Mouse (Mus musculus) neural tube, embryonic 10.5 days (tissue): ENCODE measurements at regions not wholly inside any gene's neighbourhood (a gene's known extent, or its start where the extent isn't known, plus 50 kb on each side); places are given as distances from the start of the nearest gene placed in this dataset.
"Not testable (repeated sequence)": the region's sequence is repeated elsewhere in the genome, so short reads cannot be mapped to it uniquely, and the experiment has no call there.

Source experiments
- DNase-seq: peaks from one replicate; pipeline ENCODE4 v3.0.0-alpha.2; 2017; ENCODE audit warnings: low spot score; ENCODE audit errors: extremely low spot score

GRCm38 (mm10) chr14:86599511-86599910, 541.5 kb downstream of the Diaph3 start:
- DNase-seq = no peak

DNA sequence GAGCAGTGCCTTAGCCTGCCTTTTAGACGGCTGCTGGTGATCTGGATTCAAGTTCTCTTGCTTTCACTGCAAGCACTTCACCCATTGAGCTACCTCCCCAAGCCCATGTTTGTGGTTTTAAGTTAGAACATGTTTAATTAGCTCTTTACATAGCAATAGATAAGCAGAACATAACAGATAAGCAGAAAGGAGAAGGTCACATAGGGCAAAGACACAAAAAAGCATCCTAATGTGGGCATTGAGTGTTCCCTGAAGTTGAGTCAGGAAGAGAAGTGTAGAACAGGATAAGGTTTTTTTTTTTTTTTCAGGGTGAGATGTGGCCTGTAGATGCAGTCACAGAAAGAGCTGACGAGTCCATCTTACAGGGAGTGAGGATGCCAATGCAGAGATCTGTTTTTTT, 552.5 kb downstream of the Diaph3 start:
- no peak for DNase-seq

DNA sequence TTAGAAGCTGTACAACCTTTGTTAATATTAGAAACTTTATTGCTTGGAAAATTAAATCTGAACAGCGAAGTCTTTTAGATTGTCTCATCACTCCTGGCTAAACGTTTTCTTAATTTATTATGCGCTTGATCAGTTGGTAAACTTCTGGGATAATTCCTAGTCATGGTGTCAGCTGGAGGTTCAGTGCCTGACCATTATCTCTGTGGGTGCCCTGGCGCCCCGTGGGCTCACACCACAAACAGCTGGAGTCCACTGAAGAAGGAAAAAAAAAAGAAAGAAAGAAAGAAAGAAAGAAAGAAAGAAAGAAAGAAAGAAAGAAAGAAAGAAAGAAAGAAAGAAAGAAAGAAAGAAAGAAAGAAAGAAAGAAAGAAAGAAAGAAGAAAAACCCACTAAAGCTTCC, 555.1 kb downstream of the Diaph3 start:
- DNase-seq = not testable (repeated sequence)

DNA sequence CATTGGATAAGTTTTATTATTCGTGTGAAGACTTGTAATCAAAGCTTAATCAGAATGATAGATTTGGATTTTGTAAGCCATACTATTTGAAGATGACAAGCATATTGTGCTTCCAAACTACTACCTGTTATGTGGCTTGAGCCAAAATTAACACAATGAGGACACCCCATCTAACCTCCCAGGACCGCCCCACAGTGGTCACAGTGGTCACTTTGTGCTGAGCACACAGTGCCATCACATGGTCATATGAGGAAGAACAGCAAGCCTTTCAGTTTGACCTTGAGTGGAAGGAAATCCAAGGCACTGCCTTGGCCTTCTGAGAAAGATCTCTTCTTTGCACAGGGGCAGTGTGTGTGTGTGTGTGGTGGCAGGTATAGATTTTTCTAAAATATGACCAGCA, 578.3 kb downstream of the Diaph3 start:
- DNase-seq = peak; percentile 21

- no peak for DNase-seq
Observed at GRCm38 (mm10) chr14:86537992-86538391, 603.0 kb downstream of the Diaph3 start.

DNA sequence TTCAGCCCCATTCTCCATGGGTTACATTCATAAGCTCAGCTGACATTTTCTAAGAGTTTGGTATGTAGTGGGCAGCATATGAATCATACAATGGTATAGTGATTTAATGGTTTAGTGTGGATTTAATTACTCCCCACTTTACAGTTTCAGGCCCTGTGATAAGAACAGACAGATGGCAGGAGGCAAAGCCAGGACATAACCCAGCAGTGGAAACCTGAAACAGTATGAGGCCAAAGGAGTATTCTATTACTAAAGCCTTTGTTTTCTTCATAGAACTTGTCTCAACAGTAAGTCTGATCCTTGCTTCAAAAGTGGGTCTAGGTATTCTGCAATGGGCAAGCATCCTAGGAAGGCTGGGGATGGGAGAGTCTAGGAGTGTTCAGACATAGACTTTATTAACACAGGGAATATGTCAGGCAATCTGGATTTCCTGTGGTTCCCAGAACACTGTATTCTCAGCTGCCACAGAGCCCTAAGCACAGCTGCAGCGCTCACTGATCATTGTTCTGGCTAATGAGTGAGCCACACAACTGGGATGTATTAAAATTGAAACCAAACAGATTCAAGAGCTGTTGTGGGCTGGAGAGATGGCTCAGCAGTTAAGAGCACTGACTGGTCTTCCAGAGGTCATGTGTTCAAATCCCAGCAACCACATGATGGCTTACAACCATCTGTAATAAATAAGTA, 604.6 kb downstream of the Diaph3 start:
- DNase-seq = no peak

- no peak for DNase-seq
Observed at GRCm38 (mm10) chr14:86510408-86510807, 630.6 kb downstream of the Diaph3 start.

GRCm38 (mm10) chr14:86509686-86510085, 631.3 kb downstream of the Diaph3 start:
- DNase-seq = no peak

DNA sequence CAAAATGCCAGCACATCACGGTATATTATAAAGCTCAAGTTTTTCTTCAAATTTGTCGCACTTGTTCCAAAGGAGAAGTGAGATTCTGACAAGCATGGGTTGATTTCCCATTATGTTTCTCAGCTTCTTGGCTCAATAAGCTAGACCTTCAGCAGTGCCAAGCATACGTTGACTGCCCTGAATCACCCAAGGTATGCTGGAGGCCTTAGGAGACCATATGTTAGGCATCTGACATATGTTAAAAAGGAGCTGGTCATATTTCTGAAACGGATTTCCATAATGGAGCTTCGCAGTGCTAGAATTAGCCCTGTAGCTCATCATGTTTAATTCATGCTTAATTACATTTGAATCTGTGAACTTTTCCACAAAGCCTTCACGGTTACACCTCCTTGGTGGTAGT, 634.7 kb downstream of the Diaph3 start:
- no peak for DNase-seq

DNA sequence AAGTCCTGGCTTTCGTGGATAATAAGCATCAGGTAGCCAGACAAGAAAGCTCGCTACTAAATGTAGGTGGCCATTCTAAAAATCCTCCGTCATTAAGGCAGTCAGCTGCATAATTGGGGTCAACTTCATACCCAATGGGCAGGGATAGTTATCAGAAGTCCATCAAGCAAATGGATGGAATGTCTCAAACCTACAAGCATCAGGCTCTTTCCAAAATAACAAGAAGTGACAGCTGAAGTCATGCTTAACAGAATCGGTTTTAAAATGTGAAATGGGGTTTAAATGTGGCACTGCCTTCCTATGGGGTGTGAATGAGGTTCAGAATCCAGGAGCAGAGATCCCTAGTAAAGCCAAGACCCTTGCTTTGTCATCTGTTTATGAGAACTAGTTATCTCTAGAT, 650.2 kb downstream of the Diaph3 start:
- no peak for DNase-seq

DNA sequence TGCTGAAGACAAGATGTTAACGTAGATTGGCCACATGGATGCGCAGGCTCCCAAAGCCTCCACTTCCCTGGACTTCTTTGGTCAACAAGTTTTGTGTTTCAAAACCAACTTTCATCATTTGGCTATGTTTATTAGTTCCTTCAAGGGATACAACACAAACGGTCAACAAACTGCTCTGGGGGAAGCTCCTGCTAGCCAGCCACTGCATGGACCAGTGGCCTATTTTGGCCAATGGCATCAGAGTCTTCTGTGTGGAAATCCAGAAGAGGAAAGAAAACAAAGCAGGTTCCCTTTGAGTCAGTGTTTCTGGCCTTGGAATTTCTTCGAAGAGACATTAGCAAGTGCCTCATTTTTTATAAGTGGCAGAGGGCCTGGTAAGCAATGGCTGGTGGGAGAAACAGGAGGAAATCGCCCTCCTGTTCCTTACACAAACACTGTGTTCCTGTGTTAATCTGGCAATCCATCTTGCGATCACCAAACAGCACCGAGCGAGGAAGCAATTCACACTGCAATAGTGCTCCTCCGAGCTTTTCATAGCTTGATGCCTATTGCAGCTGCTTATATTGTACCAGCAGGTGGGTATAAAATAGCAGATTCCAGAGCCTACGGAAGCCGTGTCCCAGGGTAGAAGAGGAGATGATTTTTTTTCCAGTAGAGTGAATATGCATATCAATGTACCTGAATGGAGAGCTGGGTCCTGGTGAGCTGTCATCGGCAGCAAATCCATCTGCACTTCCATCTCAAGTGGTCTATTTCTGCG, 651.0 kb downstream of the Diaph3 start:
- DNase-seq = no peak

DNA sequence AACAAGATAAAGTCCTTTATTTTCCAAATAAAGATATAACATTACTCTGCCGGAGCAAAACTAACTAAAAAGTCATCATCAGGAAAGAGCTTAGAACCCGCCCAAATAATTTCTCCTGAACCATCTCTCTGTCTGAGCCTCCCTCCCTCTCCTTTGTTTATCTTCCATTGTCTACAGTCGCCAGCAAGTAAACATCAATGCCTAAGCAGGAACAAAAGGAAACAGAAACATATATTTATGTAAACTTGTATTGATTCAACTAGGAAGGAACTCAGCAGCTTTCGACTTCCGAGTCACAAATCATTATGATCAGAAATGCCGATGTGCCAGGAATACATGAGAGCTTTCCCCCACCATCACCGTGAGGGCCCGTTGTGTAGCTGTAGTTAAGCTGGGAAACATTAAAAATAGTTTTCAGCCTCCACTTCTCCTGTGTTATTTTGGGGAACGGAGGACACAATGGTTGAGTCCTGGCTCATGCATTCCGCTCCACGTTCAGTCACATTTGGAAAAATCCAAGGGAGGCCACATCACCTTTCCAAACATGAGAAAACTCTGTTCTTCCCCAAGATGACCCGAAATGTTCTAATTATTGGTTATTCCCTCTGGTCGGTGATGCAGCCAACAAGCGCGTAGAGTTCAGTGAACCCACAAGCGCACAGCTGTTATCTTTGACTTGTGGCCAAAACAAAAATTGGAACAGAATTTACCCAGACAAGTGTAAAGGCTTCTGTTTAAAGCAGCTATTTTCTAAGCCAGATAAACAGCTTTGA, 651.8 kb downstream of the Diaph3 start:
- DNase-seq = no peak

DNA sequence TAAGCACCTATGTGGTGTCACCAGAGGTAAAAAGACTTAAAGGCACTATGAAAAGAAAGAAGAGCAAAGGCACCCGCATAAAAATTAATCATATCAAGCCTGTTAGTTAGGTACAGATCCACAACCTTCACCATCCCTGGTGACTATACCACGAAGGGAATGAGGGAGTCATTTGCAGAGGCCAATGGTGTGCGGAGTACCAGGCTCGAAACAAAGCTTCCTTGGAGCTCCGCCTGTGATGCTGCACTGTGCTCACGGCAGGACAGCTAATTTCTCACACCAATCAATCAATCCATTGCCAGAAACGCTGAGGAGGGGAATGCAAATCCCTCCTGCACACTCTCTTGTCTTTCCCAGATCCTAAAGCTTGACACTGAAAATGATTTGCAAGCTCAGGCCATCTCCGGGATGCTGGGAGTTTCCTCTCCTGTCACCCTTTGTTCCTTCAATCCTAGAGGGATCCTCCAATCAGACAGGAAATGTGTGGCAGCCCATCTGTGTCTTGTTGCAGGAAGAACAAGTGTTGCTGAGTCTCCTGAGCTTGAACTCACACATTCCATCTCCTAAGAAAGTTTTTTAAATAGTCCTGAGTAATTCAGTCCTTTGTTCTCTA, 653.6 kb downstream of the Diaph3 start:
- DNase-seq = no peak

GRCm38 (mm10) chr14:86484247-86484646, 656.8 kb downstream of the Diaph3 start:
- DNase-seq = no peak

DNA sequence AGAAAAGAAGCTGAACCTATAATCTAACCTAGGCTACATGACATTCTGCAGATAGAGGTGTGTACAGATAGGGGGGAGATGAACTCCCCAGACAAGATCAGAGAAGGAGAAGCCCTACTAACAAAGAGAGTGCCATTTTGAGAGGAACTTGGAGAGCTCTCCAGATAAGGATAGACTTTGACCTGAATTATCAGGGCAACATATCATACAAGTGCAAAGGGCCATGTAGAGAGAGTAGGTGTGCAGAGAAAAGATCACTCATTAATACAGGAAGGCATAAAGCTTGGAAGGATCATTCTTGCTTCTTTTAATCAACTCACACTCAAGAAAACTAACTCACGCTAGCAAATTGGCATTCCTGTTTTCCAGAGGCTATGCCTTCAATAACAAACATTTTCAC, 667.4 kb downstream of the Diaph3 start:
- DNase-seq = no peak

DNA sequence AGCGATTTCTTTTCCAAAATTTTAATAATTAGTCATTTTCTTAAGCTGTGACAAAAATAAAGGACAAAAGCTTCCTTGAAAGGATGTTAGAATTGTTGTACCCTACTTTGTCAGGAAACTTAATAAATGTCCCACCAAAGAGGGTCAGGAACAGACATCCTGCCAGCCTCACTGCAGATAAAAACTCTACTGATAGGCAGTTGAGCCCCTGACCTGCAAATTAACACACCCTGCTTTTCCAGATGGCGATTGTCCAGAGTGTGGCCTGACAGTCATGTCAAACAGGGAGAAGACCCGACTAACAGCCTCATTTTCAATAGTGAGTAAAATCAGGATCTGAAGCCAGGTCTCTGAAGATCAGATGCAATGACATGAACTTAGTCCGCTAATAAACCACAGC, 670.6 kb downstream of the Diaph3 start:
- no peak for DNase-seq

- DNase-seq = no peak
Observed at GRCm38 (mm10) chr14:86467886-86468463, 673.1 kb downstream of the Diaph3 start.

DNA sequence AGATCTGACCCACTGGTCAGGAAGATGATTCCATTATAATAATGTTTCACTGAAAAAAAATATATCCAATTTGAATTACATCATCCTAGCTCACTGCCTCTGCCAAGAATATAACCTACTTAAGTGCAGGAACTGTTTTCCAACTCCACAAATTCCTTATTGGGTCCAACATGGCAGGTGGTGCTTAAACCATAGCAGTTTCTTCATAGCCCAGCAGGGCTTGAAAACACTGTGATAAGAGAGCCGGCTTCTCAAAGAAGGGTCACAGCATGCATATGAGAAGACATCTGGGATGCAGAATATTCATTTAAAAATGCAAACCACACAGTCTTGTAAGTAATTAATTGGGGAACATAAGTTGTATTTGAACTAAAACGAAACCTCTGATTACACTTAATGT, 677.6 kb downstream of the Diaph3 start:
- DNase-seq = no peak

DNA sequence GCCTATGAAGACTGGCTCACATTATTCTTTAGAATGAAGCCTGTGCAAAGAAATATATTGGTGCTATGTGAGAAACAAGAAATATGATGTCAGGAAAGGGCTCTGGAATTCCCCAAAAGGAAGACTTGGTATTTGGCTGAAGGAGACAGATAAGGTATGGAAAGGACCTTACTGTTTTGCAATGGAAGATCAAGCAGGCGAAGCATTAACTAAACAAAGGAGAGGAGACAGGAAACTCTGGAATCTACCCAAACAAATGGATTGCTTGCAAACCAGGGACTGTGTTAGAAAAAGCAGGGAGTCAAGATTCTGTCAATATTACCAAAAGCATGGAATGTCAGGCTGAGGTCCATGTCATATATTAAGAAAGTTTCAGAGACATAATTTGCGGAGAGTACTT, 687.9 kb downstream of the Diaph3 start:
- no peak for DNase-seq

- DNase-seq = no peak
Observed at GRCm38 (mm10) chr14:86450616-86451015, 690.4 kb downstream of the Diaph3 start.

GRCm38 (mm10) chr14:86445139-86445538, 695.9 kb downstream of the Diaph3 start:
- no peak for DNase-seq
